Mouse (Mus musculus) bone marrow, adult 2 months (tissue): ENCODE measurements at regions not wholly inside any gene's neighbourhood (a gene's known extent, or its start where the extent isn't known, plus 50 kb on each side); places are given as distances from the start of the nearest gene placed in this dataset.

ENCODE experiments used
- CTCF ChIP-seq: fragments of 200-500 bp; IDR thresholded peaks from 2 replicates; pipeline ENCODE4 v1.5.1; 2011; ENCODE audit warnings: low read length, control low read depth; ENCODE audit not compliant: control insufficient read depth, insufficient read depth
- POLR2A ChIP-seq: fragments of 200-500 bp; IDR thresholded peaks from 2 replicates; pipeline ENCODE4 v1.6.1; 2011; ENCODE audit warnings: low read depth, mild to moderate bottlenecking, control low read depth, low read length, borderline replicate concordance; ENCODE audit not compliant: control insufficient read depth

DNA sequence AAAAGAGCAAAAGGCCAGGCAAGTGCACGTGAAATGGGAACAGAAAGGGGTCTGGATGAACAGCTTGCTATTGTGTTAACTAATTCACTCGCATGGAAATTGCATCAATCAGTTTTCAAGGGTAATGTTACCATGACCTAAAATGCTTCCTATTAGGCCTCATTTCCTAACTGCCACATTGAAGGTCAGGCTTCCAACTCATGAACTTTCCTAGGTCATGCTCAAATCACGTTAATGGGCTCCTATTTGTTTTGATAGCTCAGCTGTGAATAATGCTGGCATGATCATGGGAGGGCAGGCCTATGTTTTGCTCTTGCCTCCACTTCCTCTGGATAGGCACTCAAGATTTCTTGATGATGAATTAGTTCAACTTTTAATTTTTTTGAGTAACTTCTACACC, 293.4 kb upstream of the Nrip1 start:
- no peak for TF ChIP-seq CTCF
- TF ChIP-seq POLR2A: no peak
